Mouse (Mus musculus): ENCODE data around the gene Tshz2. TPM values are rescaled to one million over a fixed set of nuclear protein-coding genes. Genes with fewer than 3 reads are reported as not detected.

Gene Tshz2
- polyA plus RNA-seq, 1 experiment from 2014 or later, result 7.2 TPM

DNA sequence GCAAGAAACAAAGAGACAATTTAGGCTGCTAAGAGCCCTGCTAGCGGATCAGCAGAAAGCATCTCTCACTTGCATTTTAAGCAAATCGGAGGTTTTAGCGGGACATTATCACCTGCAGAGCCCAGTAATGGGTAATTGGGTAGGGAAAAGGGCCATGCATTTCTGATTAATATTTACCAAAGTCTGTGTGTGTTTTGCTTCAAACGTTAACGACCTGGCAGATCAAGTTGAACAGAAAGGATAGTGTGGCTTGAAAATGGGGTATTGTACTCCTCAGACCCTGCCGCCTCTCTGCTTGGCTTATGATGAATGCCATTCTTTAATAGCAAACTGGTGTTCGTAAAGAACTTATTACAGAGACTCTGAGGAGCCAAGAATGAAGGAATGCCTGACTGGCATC is 122.3 kb downstream of the Tshz2 start:
- no peak for ATAC-seq (ENCODE audit: low read depth)
- H3K27ac ChIP-seq (ENCODE audit: low read length), result no peak overlapping the region

DNA sequence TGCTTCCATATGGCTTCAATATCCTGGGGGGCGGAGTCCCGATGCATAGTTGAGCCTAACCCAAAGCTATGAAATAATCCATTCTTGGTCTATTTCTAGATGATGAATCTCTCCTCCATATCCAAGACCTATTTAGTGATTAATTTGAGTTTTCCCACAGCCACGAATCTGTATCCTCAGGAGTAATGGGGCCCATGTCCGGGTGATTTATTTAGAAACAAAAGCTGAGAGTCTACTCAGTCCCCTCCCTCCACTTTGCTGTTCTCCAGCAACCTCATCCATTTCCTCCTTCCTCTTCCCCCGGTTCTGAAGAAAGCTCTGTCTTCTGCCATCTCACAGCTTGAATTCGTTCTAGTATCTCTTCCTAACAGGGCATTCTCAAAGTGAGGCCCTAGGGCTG is 125.3 kb downstream of the Tshz2 start:
- Histone ChIP-seq H3K9me3 (ENCODE audit: control insufficient read depth, low read length) (peaks cover 5% of the 10 kb centered on the region; the same call in 1 of the 2 replicates), H3K27ac (ENCODE audit: low read length) (no peak overlapping the region), H3K4me2 (ENCODE audit: low read depth, low read length) (no peak overlapping the region), H3K27me3 (ENCODE audit: control insufficient read depth, insufficient read depth, low read depth, low read length) (no peaks in the 10 kb centered on the region), H3K36me3 (ENCODE audit: control insufficient read depth, insufficient read depth, low read length) (no peaks in the 10 kb centered on the region), H3K9ac (ENCODE audit: low read length) (no peak overlapping the region), H3K4me1 (replicated peaks; ENCODE audit: control insufficient read depth, insufficient read depth, low read length) (no peaks in the 10 kb centered on the region), H3K4me3 (ENCODE audit: low read length) (no peak overlapping the region)
- 59% methylated on average over 6 of the region's 6 CpGs for WGBS
- ATAC-seq (ENCODE audit: low read depth), result no peak

More for the DNA sequence above, 122.3 kb downstream of the Tshz2 start:
- Histone ChIP-seq H3K9me3 (ENCODE audit: control insufficient read depth, low read length) (peaks cover 3% of the 10 kb centered on the region; the same call in 1 of the 2 replicates), H3K9ac (ENCODE audit: low read length) (no peak overlapping the region), H3K36me3 (ENCODE audit: control insufficient read depth, insufficient read depth, low read length) (no peaks in the 10 kb centered on the region), H3K4me3 (ENCODE audit: low read length) (no peak overlapping the region), H3K4me1 (replicated peaks; ENCODE audit: control insufficient read depth, insufficient read depth, low read length) (peaks cover 11% of the 10 kb centered on the region; the same call in 1 of the 2 replicates), H3K27me3 (ENCODE audit: control insufficient read depth, insufficient read depth, low read depth, low read length) (no peaks in the 10 kb centered on the region), H3K4me2 (ENCODE audit: low read depth, low read length) (no peak overlapping the region)
- WGBS, result 59% methylated on average over 7 of the region's 7 CpGs

DNA sequence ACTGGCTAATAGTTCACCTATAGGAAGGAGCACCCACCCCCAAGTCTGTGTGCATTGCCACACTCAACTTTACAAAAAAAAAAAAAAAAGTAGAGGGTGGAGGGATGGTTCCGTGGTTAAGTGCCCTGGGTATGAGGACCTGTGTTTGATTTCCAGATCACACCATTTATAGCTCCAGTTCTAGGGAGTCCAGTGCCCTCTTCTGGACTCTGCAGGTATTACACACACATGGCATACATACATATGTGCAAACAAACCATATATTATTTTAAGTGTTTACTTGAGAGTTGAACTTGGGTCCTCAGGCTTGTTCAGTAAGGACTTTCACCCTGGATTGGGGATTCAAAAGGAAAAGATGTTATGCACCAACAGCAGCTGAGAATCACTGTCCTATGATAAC is 127.3 kb downstream of the Tshz2 start:
- Histone ChIP-seq H3K4me3 (ENCODE audit: low read length) (no peak overlapping the region), H3K4me2 (ENCODE audit: low read depth, low read length) (no peak overlapping the region), H3K27me3 (ENCODE audit: control insufficient read depth, insufficient read depth, low read depth, low read length) (no peaks in the 10 kb centered on the region), H3K27ac (ENCODE audit: low read length) (no peak overlapping the region), H3K9ac (ENCODE audit: low read length) (no peak overlapping the region), H3K9me3 (ENCODE audit: control insufficient read depth, low read length) (peaks cover 5% of the 10 kb centered on the region; the same call in 1 of the 2 replicates), H3K36me3 (ENCODE audit: control insufficient read depth, insufficient read depth, low read length) (no peaks in the 10 kb centered on the region), H3K4me1 (replicated peaks; ENCODE audit: control insufficient read depth, insufficient read depth, low read length) (no peaks in the 10 kb centered on the region)
- WGBS, result 90% methylated on average over 1 of the region's 1 CpGs
- no peak for ATAC-seq (ENCODE audit: low read depth)

DNA sequence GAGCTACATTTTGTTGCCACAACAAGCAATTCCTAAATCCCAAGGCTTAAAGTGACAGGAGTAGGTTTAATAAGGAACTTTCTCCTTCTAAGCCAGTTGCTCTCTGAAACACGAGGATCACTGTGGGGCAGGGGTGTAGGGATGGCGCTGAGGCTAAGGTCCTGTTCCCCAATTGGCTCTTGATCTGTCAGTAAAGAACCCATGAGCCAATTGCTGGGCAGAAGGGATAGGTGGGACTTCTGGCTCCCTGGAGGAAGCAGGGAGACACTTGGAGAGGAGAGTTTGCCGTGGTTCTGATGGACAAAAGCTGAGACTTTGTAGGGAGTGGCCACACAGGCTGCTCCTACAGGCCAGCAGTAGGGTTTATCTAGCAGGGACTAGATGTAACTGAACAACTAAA is 128.9 kb downstream of the Tshz2 start:
- H3K36me3 ChIP-seq (ENCODE audit: control insufficient read depth, insufficient read depth, low read length), result no peaks in the 10 kb centered on the region
- H3K4me3 ChIP-seq (ENCODE audit: low read length), result no peak overlapping the region
- no peaks in the 10 kb centered on the region for H3K27me3 ChIP-seq (ENCODE audit: control insufficient read depth, insufficient read depth, low read depth, low read length)
- H3K4me1 ChIP-seq (replicated peaks; ENCODE audit: control insufficient read depth, insufficient read depth, low read length), result no peaks in the 10 kb centered on the region
- no peak overlapping the region for H3K9ac ChIP-seq (ENCODE audit: low read length)
- WGBS, result 38% methylated on average over 3 of the region's 3 CpGs
- no peak overlapping the region for H3K4me2 ChIP-seq (ENCODE audit: low read depth, low read length)
- H3K27ac ChIP-seq (ENCODE audit: low read length), result no peak overlapping the region
- H3K9me3 ChIP-seq (ENCODE audit: control insufficient read depth, low read length), result peaks cover 5% of the 10 kb centered on the region; the same call in 1 of the 2 replicates
- ATAC-seq (ENCODE audit: low read depth), result no peak

DNA sequence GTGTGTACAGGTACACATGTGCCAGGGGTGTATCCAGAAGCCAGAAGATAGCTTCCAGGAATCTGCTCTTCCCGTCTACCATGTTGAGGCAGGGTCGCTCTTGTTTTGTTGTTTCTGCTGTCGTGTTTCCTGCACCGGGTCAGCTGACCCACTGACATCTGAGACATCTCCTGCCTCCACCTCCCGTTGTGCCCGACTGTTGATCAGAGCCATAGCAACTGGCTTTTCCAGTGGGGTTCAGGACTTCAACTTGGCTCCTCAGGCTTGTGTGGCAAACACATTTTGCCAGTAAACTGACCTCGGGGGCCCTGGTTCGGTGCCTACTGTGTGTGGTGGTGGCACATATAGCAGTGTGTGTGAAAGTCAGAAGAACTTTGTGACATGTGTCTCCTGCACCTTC is 129.5 kb downstream of the Tshz2 start:
- Histone ChIP-seq H3K27ac (ENCODE audit: low read length) (no peak overlapping the region), H3K9me3 (ENCODE audit: control insufficient read depth, low read length) (peaks cover 5% of the 10 kb centered on the region; the same call in 1 of the 2 replicates), H3K4me2 (ENCODE audit: low read depth, low read length) (no peak overlapping the region), H3K9ac (ENCODE audit: low read length) (no peak overlapping the region), H3K36me3 (ENCODE audit: control insufficient read depth, insufficient read depth, low read length) (no peaks in the 10 kb centered on the region), H3K27me3 (ENCODE audit: control insufficient read depth, insufficient read depth, low read depth, low read length) (no peaks in the 10 kb centered on the region), H3K4me1 (replicated peaks; ENCODE audit: control insufficient read depth, insufficient read depth, low read length) (no peaks in the 10 kb centered on the region), H3K4me3 (ENCODE audit: low read length) (no peak overlapping the region)
- no peak for ATAC-seq (ENCODE audit: low read depth)
- 67% methylated on average over 8 of the region's 8 CpGs for WGBS

DNA sequence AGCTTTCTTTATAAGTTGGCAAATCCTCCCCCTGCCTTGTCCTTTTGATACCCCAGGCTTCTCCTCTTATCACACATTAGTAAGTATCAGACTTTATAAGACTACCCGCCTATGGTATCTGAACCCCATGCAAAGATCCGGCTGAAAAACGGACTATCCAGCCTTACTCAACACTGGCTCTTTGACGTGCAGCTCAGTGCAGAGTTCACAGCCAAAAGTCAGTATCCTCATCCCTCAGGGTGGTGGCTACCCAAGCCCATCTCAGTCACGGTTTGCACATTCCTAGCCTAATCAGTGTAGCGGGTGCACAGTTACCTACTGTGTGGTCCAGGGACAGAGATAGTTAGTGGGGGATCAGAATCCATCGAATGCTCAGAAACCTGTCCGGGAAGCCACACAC is 130.9 kb downstream of the Tshz2 start:
- 60% methylated on average over 8 of the region's 8 CpGs for WGBS
- ATAC-seq (ENCODE audit: low read depth), result no peak

DNA sequence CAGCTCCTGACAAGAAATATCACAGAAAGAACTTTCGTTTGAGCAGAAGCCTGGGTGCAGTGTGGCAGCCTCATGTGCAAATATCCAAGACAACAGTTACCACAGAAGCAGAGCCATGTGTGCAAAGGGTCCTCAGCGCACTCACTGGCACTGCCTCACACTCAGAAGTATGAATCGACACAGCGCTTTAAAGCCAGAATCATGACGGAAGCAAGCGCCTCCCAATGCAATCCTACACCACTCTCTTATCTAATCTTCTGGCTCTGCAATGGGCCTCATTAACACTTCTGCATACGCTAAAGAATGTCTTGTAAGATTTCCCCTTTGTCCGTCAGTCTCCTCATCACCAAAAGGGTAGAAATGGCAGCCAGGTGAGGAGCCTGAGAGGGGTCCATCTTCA is 133.4 kb downstream of the Tshz2 start:
- Histone ChIP-seq H3K4me1 (replicated peaks; ENCODE audit: control insufficient read depth, insufficient read depth, low read length) (no peaks in the 10 kb centered on the region), H3K27ac (ENCODE audit: low read length) (no peak overlapping the region), H3K4me3 (ENCODE audit: low read length) (no peak overlapping the region), H3K9me3 (ENCODE audit: control insufficient read depth, low read length) (no peaks in the 10 kb centered on the region), H3K4me2 (ENCODE audit: low read depth, low read length) (no peak overlapping the region), H3K36me3 (ENCODE audit: control insufficient read depth, insufficient read depth, low read length) (no peaks in the 10 kb centered on the region), H3K27me3 (ENCODE audit: control insufficient read depth, insufficient read depth, low read depth, low read length) (no peaks in the 10 kb centered on the region), H3K9ac (ENCODE audit: low read length) (no peak overlapping the region)
- 45% methylated on average over 8 of the region's 8 CpGs for WGBS
- ATAC-seq (ENCODE audit: low read depth), result no peak

More for the DNA sequence above, 130.9 kb downstream of the Tshz2 start:
- H3K27me3 ChIP-seq (ENCODE audit: control insufficient read depth, insufficient read depth, low read depth, low read length), result no peaks in the 10 kb centered on the region
- H3K4me1 ChIP-seq (replicated peaks; ENCODE audit: control insufficient read depth, insufficient read depth, low read length), result no peaks in the 10 kb centered on the region
- no peaks in the 10 kb centered on the region for H3K36me3 ChIP-seq (ENCODE audit: control insufficient read depth, insufficient read depth, low read length)
- no peak overlapping the region for H3K9ac ChIP-seq (ENCODE audit: low read length)
- no peak overlapping the region for H3K4me3 ChIP-seq (ENCODE audit: low read length)
- H3K4me2 ChIP-seq (ENCODE audit: low read depth, low read length), result no peak overlapping the region
- H3K27ac ChIP-seq (ENCODE audit: low read length), result no peak overlapping the region
- H3K9me3 ChIP-seq (ENCODE audit: control insufficient read depth, low read length), result peaks cover 5% of the 10 kb centered on the region; the same call in 1 of the 2 replicates

DNA sequence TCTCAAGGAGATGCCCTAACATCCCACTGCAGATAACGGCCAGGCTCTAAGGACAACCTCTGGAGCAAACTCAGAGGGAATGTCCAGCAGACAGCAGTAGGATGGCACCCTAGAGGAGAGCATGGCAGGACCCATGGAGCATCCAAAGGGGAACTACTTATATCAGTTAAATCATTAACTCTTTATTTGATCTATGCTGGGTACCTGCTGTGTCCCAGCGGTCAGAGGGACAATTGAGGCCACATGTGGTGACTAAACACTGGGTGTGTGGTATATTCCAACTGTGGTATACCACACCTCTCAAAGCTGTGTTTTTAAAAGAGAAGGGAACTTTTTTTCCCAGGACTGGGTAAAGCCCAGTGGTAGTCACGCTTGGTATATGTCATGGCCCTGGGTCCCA is 134.5 kb downstream of the Tshz2 start:
- WGBS, result 60% methylated on average over 3 of the region's 3 CpGs
- Histone ChIP-seq H3K4me3 (ENCODE audit: low read length) (no peak overlapping the region), H3K4me2 (ENCODE audit: low read depth, low read length) (no peak overlapping the region), H3K27ac (ENCODE audit: low read length) (no peak overlapping the region), H3K9ac (ENCODE audit: low read length) (no peak overlapping the region), H3K27me3 (ENCODE audit: control insufficient read depth, insufficient read depth, low read depth, low read length) (no peaks in the 10 kb centered on the region), H3K4me1 (replicated peaks; ENCODE audit: control insufficient read depth, insufficient read depth, low read length) (no peaks in the 10 kb centered on the region), H3K9me3 (ENCODE audit: control insufficient read depth, low read length) (no peaks in the 10 kb centered on the region), H3K36me3 (ENCODE audit: control insufficient read depth, insufficient read depth, low read length) (no peaks in the 10 kb centered on the region)
- no peak for ATAC-seq (ENCODE audit: low read depth)

DNA sequence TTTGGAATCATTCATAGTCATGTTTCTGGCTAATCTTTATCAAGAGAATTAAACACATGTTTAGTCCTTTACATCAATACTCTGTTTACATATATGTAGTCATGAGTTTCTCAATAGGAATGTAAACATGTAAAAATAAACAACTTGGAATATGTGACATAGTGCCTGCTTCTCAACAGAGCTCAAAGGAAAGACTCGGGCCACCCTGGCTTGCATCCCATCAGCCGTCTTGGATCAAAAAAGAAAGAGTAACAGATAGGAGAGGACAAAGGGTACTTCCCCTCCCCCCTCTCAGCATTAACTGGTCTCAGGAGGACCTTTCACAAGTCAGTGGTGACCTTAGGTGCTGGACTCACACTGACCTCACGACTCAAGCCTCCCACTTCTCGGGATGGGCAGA is 142.3 kb downstream of the Tshz2 start:
- Histone ChIP-seq H3K9me3 (ENCODE audit: control insufficient read depth, low read length) (no peaks in the 10 kb centered on the region), H3K4me3 (ENCODE audit: low read length) (no peak overlapping the region), H3K27me3 (ENCODE audit: control insufficient read depth, insufficient read depth, low read depth, low read length) (no peaks in the 10 kb centered on the region), H3K4me1 (replicated peaks; ENCODE audit: control insufficient read depth, insufficient read depth, low read length) (peaks cover 16% of the 10 kb centered on the region), H3K4me2 (ENCODE audit: low read depth, low read length) (no peak overlapping the region), H3K36me3 (ENCODE audit: control insufficient read depth, insufficient read depth, low read length) (no peaks in the 10 kb centered on the region), H3K9ac (ENCODE audit: low read length) (no peak overlapping the region), H3K27ac (ENCODE audit: low read length) (no peak overlapping the region)
- peak; percentile 63 for ATAC-seq (ENCODE audit: low read depth)
- 35% methylated on average over 4 of the region's 4 CpGs for WGBS

DNA sequence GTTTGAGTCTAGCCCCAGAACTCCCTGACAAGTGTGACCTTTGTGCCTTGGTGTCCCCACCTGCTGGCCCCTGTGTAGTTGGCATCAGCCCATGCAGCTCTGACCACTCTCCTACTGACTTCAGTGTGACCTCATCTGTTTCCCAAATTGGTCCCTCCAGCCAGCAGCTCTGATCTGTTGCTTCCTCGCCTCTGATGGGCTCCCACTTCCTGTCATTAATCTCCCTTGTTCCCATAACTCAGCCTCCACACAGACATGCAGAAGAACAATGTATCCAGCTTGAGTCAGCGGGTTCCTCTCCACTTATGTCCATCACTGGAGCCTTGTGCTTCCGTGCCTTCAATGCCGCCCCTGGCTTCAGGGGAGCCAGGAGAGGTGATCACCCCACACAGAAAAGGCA is 144.4 kb downstream of the Tshz2 start:
- WGBS, result 36% methylated on average over 4 of the region's 4 CpGs
- H3K4me3 ChIP-seq (ENCODE audit: low read length), result no peak overlapping the region
- no peaks in the 10 kb centered on the region for H3K36me3 ChIP-seq (ENCODE audit: control insufficient read depth, insufficient read depth, low read length)
- no peak overlapping the region for H3K9ac ChIP-seq (ENCODE audit: low read length)
- peak; percentile 82 for ATAC-seq (ENCODE audit: low read depth)
- no peaks in the 10 kb centered on the region for H3K9me3 ChIP-seq (ENCODE audit: control insufficient read depth, low read length)
- H3K4me1 ChIP-seq (replicated peaks; ENCODE audit: control insufficient read depth, insufficient read depth, low read length), result peaks cover 19% of the 10 kb centered on the region
- H3K4me2 ChIP-seq (ENCODE audit: low read depth, low read length), result no peak overlapping the region
- 0 out of 2 replicates have a peak overlapping the region, but pooled peaks have one; percentile 30 for H3K27ac ChIP-seq (ENCODE audit: low read length)
- no peaks in the 10 kb centered on the region for H3K27me3 ChIP-seq (ENCODE audit: control insufficient read depth, insufficient read depth, low read depth, low read length)
